Mouse (Mus musculus) liver, postnatal 0 days (tissue): Measurements from ENCODE around the gene Sbf2. TPM values are rescaled to one million over a fixed set of nuclear protein-coding genes. Genes with fewer than 3 reads are reported as not detected.

Source experiments
- ATAC-seq: fragments of 200-750 bp; cut with Nextera tagmentation; 2 replicates; pipeline ENCODE4 v1.8.0; 2017; ENCODE audit warnings: mild to moderate bottlenecking, moderate library complexity
- DNase-seq: peaks from one replicate; pipeline ENCODE4 v3.0.0-alpha.2; 2016
- H3K27ac ChIP-seq: fragments of 300-500 bp; sonication (generic); 2 replicates; pipeline ENCODE4 v1.5.1; 2014; ENCODE audit warnings: antibody characterized with exemption, moderate library complexity, mild to moderate bottlenecking, low read depth
- H3K27me3 ChIP-seq: fragments of 300-500 bp; sonication (generic); 2 replicates; pipeline ENCODE4 v1.6.1; 2014; ENCODE audit warnings: low read length, control low read depth, mixed read lengths; ENCODE audit not compliant: insufficient read depth
- H3K36me3 ChIP-seq: fragments of 300-500 bp; sonication (generic); replicated peaks from 2 replicates; pipeline ENCODE4 v1.6.1; 2014; ENCODE audit warnings: mild to moderate bottlenecking, control low read depth, low read length, moderate library complexity, mixed read lengths; ENCODE audit not compliant: insufficient read depth
- H3K4me1 ChIP-seq: fragments of 300-500 bp; sonication (generic); 2 replicates; pipeline ENCODE4 v1.6.1; 2014; ENCODE audit warnings: antibody characterized with exemption, mild to moderate bottlenecking, control low read depth; ENCODE audit not compliant: insufficient read depth
- H3K4me2 ChIP-seq: fragments of 300-500 bp; sonication (generic); 2 replicates; pipeline ENCODE4 v1.6.1; 2014; ENCODE audit warnings: low read depth, mild to moderate bottlenecking, low read length, moderate library complexity, mixed read lengths
- H3K4me3 ChIP-seq: fragments of 300-500 bp; sonication (generic); 2 replicates; pipeline ENCODE4 v1.5.1; 2014; ENCODE audit warnings: low read depth, low read length
- H3K9ac ChIP-seq: fragments of 300-500 bp; sonication (generic); replicated peaks from 2 replicates; pipeline ENCODE4 v1.6.1; 2014; ENCODE audit warnings: mild to moderate bottlenecking, moderate library complexity
- H3K9me3 ChIP-seq: fragments of 300-500 bp; sonication (generic); 2 replicates; pipeline ENCODE4 v1.6.1; 2016; ENCODE audit warnings: mild to moderate bottlenecking, control low read depth, low read length, mixed read lengths
- CTCF ChIP-seq: sonication (generic); IDR thresholded peaks from 2 replicates; pipeline ENCODE4 v1.5.1; 2016; ENCODE audit warnings: antibody characterized with exemption, low read depth
- EP300 ChIP-seq: IDR thresholded peaks from 2 replicates; pipeline ENCODE4 v1.6.1; 2016; ENCODE audit warnings: antibody characterized with exemption, low read depth, mild to moderate bottlenecking
- WGBS: fragments of 180-500 bp; shearing (Covaris S2); extraction: QIAGEN DNeasy Blood & Tissue Kit; methylation state at CpG from one replicate; pipeline ENCODE4 v1.1.7; 2014; ENCODE audit not compliant: insufficient replicate concordance; 5-methylcytosine and 5-hydroxymethylcytosine counted together
- polyA plus RNA-seq: library from polyadenylated mRNA; unstranded; fragments of >200 nt; fragmentation: Nextera tagmentation; extraction: Ambion mirVana; gene quantifications from 2 replicates; pipeline ENCODE4 v1.2.1, GENCODE M21; 2015

The Sbf2 gene
- polyA plus RNA-seq: 5.6 and 5.9 TPM in 2 replicates

- under 1% methylated on average over 92 of the region's 127 CpGs for WGBS
- H3K9ac ChIP-seq: peak within 1 kb of the TSS; percentile 89
- H3K27me3 ChIP-seq: peaks cover 17% of the 10 kb centered on the region
- H3K9me3 ChIP-seq: no peaks in the 10 kb centered on the region
- H3K4me1 ChIP-seq: peaks cover 17% of the 10 kb centered on the region
- peak within 1 kb of the TSS; percentile 76 for H3K4me3 ChIP-seq
- peak within 1 kb of the TSS; percentile 99 for H3K27ac ChIP-seq
- peak within 1 kb of the TSS; percentile 85 for H3K4me2 ChIP-seq
- H3K36me3 ChIP-seq: no peaks in the 10 kb centered on the region
- DNase-seq (peak; percentile 86), ATAC-seq (peak; percentile 87)
- TF ChIP-seq EP300 (no peak), CTCF (no peak)
Measured at GRCm38 (mm10) chr7:110614133-110615063, at the start of gene Sbf2. Gene Sbf2, minus strand, starts transcription at chr7:110614922.

GRCm38 (mm10) chr7:110658378-110658928 is 43.7 kb upstream of the Sbf2 start:
- H3K4me3 ChIP-seq: no peak overlapping the region
- no peak overlapping the region for H3K27ac ChIP-seq
- no peaks in the 10 kb centered on the region for H3K4me1 ChIP-seq
- H3K4me2 ChIP-seq: no peak overlapping the region
- H3K36me3 ChIP-seq: no peaks in the 10 kb centered on the region
- no peaks in the 10 kb centered on the region for H3K27me3 ChIP-seq
- no peak overlapping the region for H3K9ac ChIP-seq
- ATAC-seq (no peak), DNase-seq (no peak)
- TF ChIP-seq CTCF (no peak), EP300 (no peak)
- 47% methylated on average over 3 of the region's 3 CpGs for WGBS
- no peaks in the 10 kb centered on the region for H3K9me3 ChIP-seq

GRCm38 (mm10) chr7:110655966-110656365 is 41.2 kb upstream of the Sbf2 start:
- Histone ChIP-seq H3K9ac (no peak overlapping the region), H3K4me3 (no peak overlapping the region), H3K4me1 (no peaks in the 10 kb centered on the region), H3K27ac (no peak overlapping the region), H3K27me3 (no peaks in the 10 kb centered on the region), H3K9me3 (no peaks in the 10 kb centered on the region), H3K4me2 (no peak overlapping the region), H3K36me3 (no peaks in the 10 kb centered on the region)
- no peak for DNase-seq
- ATAC-seq: no peak
- WGBS: 32% methylated on average over 6 of the region's 6 CpGs
- TF ChIP-seq CTCF (no peak), EP300 (no peak)

GRCm38 (mm10) chr7:110655230-110655629 is 40.5 kb upstream of the Sbf2 start:
- no peak overlapping the region for H3K9ac ChIP-seq
- TF ChIP-seq EP300: no peak
- TF ChIP-seq CTCF: no peak
- H3K4me1 ChIP-seq: no peaks in the 10 kb centered on the region
- WGBS: 67% methylated on average over 3 of the region's 3 CpGs
- H3K4me2 ChIP-seq: no peak overlapping the region
- no peaks in the 10 kb centered on the region for H3K36me3 ChIP-seq
- no peaks in the 10 kb centered on the region for H3K9me3 ChIP-seq
- no peak overlapping the region for H3K27ac ChIP-seq
- no peaks in the 10 kb centered on the region for H3K27me3 ChIP-seq
- no peak overlapping the region for H3K4me3 ChIP-seq
- ATAC-seq (no peak), DNase-seq (no peak)

- Histone ChIP-seq H3K4me2 (no peak overlapping the region), H3K9ac (no peak overlapping the region), H3K27ac (no peak overlapping the region), H3K4me1 (peaks cover 10% of the 10 kb centered on the region), H3K36me3 (no peaks in the 10 kb centered on the region), H3K4me3 (no peak overlapping the region), H3K27me3 (no peaks in the 10 kb centered on the region), H3K9me3 (no peaks in the 10 kb centered on the region)
- no peak for ATAC-seq
- 68% methylated on average over 6 of the region's 6 CpGs for WGBS
- DNase-seq: no peak
- TF ChIP-seq EP300 (no peak), CTCF (no peak)
Measured at GRCm38 (mm10) chr7:110651091-110651490, 36.4 kb upstream of the Sbf2 start.

GRCm38 (mm10) chr7:110650491-110650890 is 35.8 kb upstream of the Sbf2 start:
- H3K4me2 ChIP-seq: no peak overlapping the region
- H3K4me3 ChIP-seq: no peak overlapping the region
- no peak overlapping the region for H3K9ac ChIP-seq
- H3K27ac ChIP-seq: no peak overlapping the region
- ATAC-seq (no peak), DNase-seq (no peak)
- H3K4me1 ChIP-seq: peaks cover 10% of the 10 kb centered on the region
- TF ChIP-seq CTCF (no peak), EP300 (no peak)
- H3K36me3 ChIP-seq: no peaks in the 10 kb centered on the region
- no peaks in the 10 kb centered on the region for H3K9me3 ChIP-seq
- H3K27me3 ChIP-seq: no peaks in the 10 kb centered on the region
- WGBS: 48% methylated on average over 4 of the region's 4 CpGs
